Mouse (Mus musculus) brain, embryonic 18.5 days (tissue): ENCODE results near the gene Tmem63b.

Source experiments
- DNase-seq: peaks from one replicate; pipeline ENCODE4 v3.0.0-alpha.2; 2012; ENCODE audit warnings: low read depth, low spot score

The Tmem63b gene

DNA sequence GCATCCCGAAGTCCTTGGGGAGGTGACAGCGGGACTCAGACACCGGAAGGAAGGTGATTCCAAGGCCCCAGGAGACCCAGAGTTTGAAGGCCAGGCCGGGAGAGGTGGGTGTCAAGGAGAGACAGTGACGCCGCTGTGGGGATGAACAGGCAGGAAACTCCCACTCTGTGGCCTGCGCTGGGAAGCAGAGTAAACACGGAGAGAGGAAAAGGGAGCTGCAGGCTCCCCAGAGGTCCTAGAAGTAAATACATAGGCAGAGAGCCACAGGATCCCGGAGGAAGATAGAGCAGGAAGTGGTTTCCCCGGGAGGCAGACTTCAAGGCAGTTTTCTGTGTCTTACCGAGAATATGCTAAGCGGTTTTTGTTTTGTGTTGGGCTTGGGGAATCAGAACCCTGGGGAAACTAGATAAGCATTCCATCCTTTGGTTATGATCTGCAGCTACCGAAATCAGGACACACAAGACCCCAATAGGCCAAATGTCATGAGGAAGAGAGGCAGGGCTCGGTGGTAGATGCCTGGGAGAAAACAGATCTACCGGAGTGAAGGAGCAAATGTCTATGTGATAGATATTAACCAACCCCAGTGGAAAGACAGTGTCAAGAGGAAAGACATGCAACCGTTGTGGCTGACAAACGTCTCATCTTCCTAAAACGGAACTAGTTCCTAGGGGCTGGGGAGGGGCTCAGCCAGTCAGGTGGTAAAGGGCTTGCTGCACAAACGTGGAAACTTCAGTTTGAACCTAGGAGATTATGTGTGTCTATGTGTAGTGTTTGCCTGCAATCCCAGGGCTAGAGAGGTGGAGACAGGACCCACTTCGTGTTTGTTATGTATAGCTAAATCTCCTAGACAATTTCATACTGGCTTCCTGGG, 67.1 kb downstream of the Tmem63b start:
- no peak for DNase-seq

GRCm38 (mm10) chr17:45618941-45619385, 67.7 kb downstream of the Tmem63b start:
- DNase-seq = no peak

- no peak for DNase-seq
Measured at GRCm38 (mm10) chr17:45617655-45618054, 69.0 kb downstream of the Tmem63b start.

- DNase-seq = no peak
Measured at GRCm38 (mm10) chr17:45616679-45617078, 70.0 kb downstream of the Tmem63b start.

DNA sequence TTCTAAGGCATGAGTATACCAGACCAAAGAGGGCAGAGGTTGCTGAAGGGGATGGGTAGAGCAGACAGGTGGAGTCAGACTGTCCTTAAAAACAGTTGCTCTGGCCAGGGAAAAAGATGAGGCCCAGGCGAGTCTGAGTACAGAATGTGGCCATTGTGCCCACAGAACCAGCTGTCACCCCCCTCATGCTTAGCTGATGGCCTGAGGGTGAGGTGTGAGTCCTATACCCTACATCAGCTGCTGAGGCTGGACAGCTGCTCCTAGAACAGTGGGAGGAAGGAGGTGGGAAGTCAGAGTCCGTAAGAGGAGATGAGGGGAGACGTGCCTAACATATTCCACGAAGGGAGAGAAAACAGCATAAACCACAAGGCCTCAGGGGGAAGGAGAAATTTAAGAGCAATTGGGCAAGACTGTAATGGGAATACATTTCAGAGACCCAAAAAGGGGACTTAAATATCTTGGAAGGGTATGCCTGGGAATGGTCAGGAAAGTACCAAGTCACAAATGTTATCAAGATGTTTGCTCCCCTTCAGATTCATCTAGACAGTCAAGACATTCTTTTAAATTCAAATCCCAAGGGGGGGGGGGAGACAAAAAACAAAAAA, 70.6 kb downstream of the Tmem63b start:
- DNase-seq = no peak

- DNase-seq = no peak
Measured at GRCm38 (mm10) chr17:45612921-45613320, 73.8 kb downstream of the Tmem63b start.

- no peak for DNase-seq
Measured at GRCm38 (mm10) chr17:45612008-45612407, 74.7 kb downstream of the Tmem63b start.
